Mouse (Mus musculus) liver, embryonic 12.5 days (tissue): ENCODE results near the gene Bdkrb2. TPM values are rescaled to one million over a fixed set of nuclear protein-coding genes. Genes with fewer than 3 reads are reported as not detected.
A peak's percentile ranks its signal among the peaks of the same experiment; 100 is the strongest.

Experiments used
- ATAC-seq: fragments of 200-750 bp; cut with Nextera tagmentation; 2 replicates; pipeline ENCODE4 v1.8.0; 2017; ENCODE audit warnings: moderate number of reproducible peaks, mild to moderate bottlenecking, moderate library complexity
- H3K27ac ChIP-seq: fragments of 300-500 bp; sonication (generic); 2 replicates; pipeline ENCODE4 v1.5.1; 2016; ENCODE audit warnings: mild to moderate bottlenecking
- H3K27me3 ChIP-seq: fragments of 300-500 bp; sonication (generic); replicated peaks from 2 replicates; pipeline ENCODE4 v1.6.1; 2016; ENCODE audit warnings: mild to moderate bottlenecking, moderate library complexity
- H3K36me3 ChIP-seq: fragments of 300-500 bp; sonication (generic); 2 replicates; pipeline ENCODE4 v1.6.1; 2016; ENCODE audit warnings: mild to moderate bottlenecking, moderate library complexity
- H3K4me1 ChIP-seq: fragments of 300-500 bp; sonication (generic); 2 replicates; pipeline ENCODE4 v1.6.1; 2016
- H3K4me2 ChIP-seq: fragments of 300-500 bp; sonication (generic); 2 replicates; pipeline ENCODE4 v1.6.1; 2016; ENCODE audit warnings: mild to moderate bottlenecking, moderate library complexity
- H3K4me3 ChIP-seq: fragments of 300-500 bp; sonication (generic); 2 replicates; pipeline ENCODE4 v1.5.1; 2016; ENCODE audit warnings: mild to moderate bottlenecking, moderate library complexity
- H3K9ac ChIP-seq: fragments of 300-500 bp; sonication (generic); 2 replicates; pipeline ENCODE4 v1.6.1; 2016; ENCODE audit warnings: mild to moderate bottlenecking, moderate library complexity
- H3K9me3 ChIP-seq: fragments of 300-500 bp; sonication (generic); replicated peaks from 2 replicates; pipeline ENCODE4 v1.6.1; 2016; ENCODE audit warnings: mild to moderate bottlenecking, moderate library complexity
- WGBS: fragments of 180-500 bp; shearing (Covaris S2); methylation state at CpG from one replicate; pipeline ENCODE4 v1.1.7; 2016; ENCODE audit not compliant: insufficient replicate concordance; 5-methylcytosine and 5-hydroxymethylcytosine counted together
- polyA plus RNA-seq: library from polyadenylated mRNA; unstranded; fragments of >200 nt; fragmentation: Nextera tagmentation; extraction: Ambion mirVana; gene quantifications from 2 replicates; pipeline ENCODE4 v1.2.1, GENCODE M21; 2016

Gene Bdkrb2
- polyA plus RNA-seq, 1 experiment from 2014 or later = not detected

GRCm38 (mm10) chr12:105548001-105548400 lies 15.0 kb upstream of the Bdkrb2 start:
- H3K4me1 ChIP-seq = no peaks in the 10 kb centered on the region
- H3K36me3 ChIP-seq = no peaks in the 10 kb centered on the region
- H3K4me3 ChIP-seq = no peak overlapping the region
- no peak overlapping the region for H3K27ac ChIP-seq
- H3K27me3 ChIP-seq = peaks cover 7% of the 10 kb centered on the region; the same call in 1 of the 2 replicates
- WGBS = 36% methylated on average over 2 of the region's 2 CpGs
- no peak for ATAC-seq
- H3K9ac ChIP-seq = no peak overlapping the region
- no peak overlapping the region for H3K4me2 ChIP-seq
- no peaks in the 10 kb centered on the region for H3K9me3 ChIP-seq

GRCm38 (mm10) chr12:105548881-105549280 lies 14.1 kb upstream of the Bdkrb2 start:
- Histone ChIP-seq H3K4me3 (no peak overlapping the region), H3K9me3 (no peaks in the 10 kb centered on the region), H3K36me3 (no peaks in the 10 kb centered on the region), H3K4me1 (no peaks in the 10 kb centered on the region), H3K27me3 (peaks cover 7% of the 10 kb centered on the region; the same call in 1 of the 2 replicates), H3K27ac (no peak overlapping the region), H3K4me2 (no peak overlapping the region), H3K9ac (no peak overlapping the region)
- 64% methylated on average over 6 of the region's 6 CpGs for WGBS
- ATAC-seq = no peak

- no peak overlapping the region for H3K4me3 ChIP-seq
- H3K4me1 ChIP-seq = no peaks in the 10 kb centered on the region
- no peaks in the 10 kb centered on the region for H3K9me3 ChIP-seq
- H3K4me2 ChIP-seq = no peak overlapping the region
- H3K9ac ChIP-seq = no peak overlapping the region
- peaks cover 7% of the 10 kb centered on the region; the same call in 1 of the 2 replicates for H3K27me3 ChIP-seq
- ATAC-seq = no peak
- no peak overlapping the region for H3K27ac ChIP-seq
- H3K36me3 ChIP-seq = no peaks in the 10 kb centered on the region
- 64% methylated on average over 4 of the region's 4 CpGs for WGBS
Measured at GRCm38 (mm10) chr12:105549835-105550802, 12.9 kb upstream of the Bdkrb2 start.

GRCm38 (mm10) chr12:105551551-105551989 lies 11.5 kb upstream of the Bdkrb2 start:
- H3K4me3 ChIP-seq = no peak overlapping the region
- peaks cover 7% of the 10 kb centered on the region; the same call in 1 of the 2 replicates for H3K27me3 ChIP-seq
- H3K36me3 ChIP-seq = no peaks in the 10 kb centered on the region
- 43% methylated on average over 6 of the region's 6 CpGs for WGBS
- 0 out of 2 replicates have a peak, but pooled peaks cover 3% of the 10 kb centered on the region for H3K4me1 ChIP-seq
- ATAC-seq = no peak
- no peaks in the 10 kb centered on the region for H3K9me3 ChIP-seq
- no peak overlapping the region for H3K9ac ChIP-seq
- H3K27ac ChIP-seq = no peak overlapping the region
- no peak overlapping the region for H3K4me2 ChIP-seq

GRCm38 (mm10) chr12:105554151-105554772 lies 8.8 kb upstream of the Bdkrb2 start:
- H3K4me1 ChIP-seq = 0 out of 2 replicates have a peak, but pooled peaks cover 4% of the 10 kb centered on the region
- WGBS = 52% methylated on average over 8 of the region's 8 CpGs
- peaks cover 7% of the 10 kb centered on the region; the same call in 1 of the 2 replicates for H3K27me3 ChIP-seq
- no peak overlapping the region for H3K4me3 ChIP-seq
- H3K27ac ChIP-seq = no peak overlapping the region
- no peaks in the 10 kb centered on the region for H3K36me3 ChIP-seq
- H3K4me2 ChIP-seq = no peak overlapping the region
- no peaks in the 10 kb centered on the region for H3K9me3 ChIP-seq
- no peak for ATAC-seq
- no peak overlapping the region for H3K9ac ChIP-seq

- H3K9me3 ChIP-seq = no peaks in the 10 kb centered on the region
- 65% methylated on average over 5 of the region's 5 CpGs for WGBS
- H3K4me3 ChIP-seq = no peak overlapping the region
- no peak overlapping the region for H3K9ac ChIP-seq
- H3K4me1 ChIP-seq = 0 out of 2 replicates have a peak, but pooled peaks cover 4% of the 10 kb centered on the region
- H3K27me3 ChIP-seq = peaks cover 4% of the 10 kb centered on the region; the same call in 1 of the 2 replicates
- ATAC-seq = no peak
- H3K36me3 ChIP-seq = no peaks in the 10 kb centered on the region
- H3K27ac ChIP-seq = no peak overlapping the region
- no peak overlapping the region for H3K4me2 ChIP-seq
Measured at GRCm38 (mm10) chr12:105555172-105555571, 7.9 kb upstream of the Bdkrb2 start.

- no peak for ATAC-seq
- WGBS = 59% methylated on average over 7 of the region's 7 CpGs
- Histone ChIP-seq H3K4me3 (no peak overlapping the region), H3K9ac (no peak overlapping the region), H3K27ac (no peak overlapping the region), H3K36me3 (no peaks in the 10 kb centered on the region), H3K9me3 (no peaks in the 10 kb centered on the region), H3K27me3 (peaks cover 20% of the 10 kb centered on the region), H3K4me2 (no peak overlapping the region), H3K4me1 (0 out of 2 replicates have a peak, but pooled peaks cover 4% of the 10 kb centered on the region)
Measured at GRCm38 (mm10) chr12:105557250-105557925, 5.6 kb upstream of the Bdkrb2 start.

GRCm38 (mm10) chr12:105561007-105561534 lies 2.0 kb upstream of the Bdkrb2 start:
- Histone ChIP-seq H3K4me2 (no peak overlapping the region), H3K36me3 (no peaks in the 10 kb centered on the region), H3K9me3 (no peaks in the 10 kb centered on the region), H3K27me3 (peaks cover 55% of the 10 kb centered on the region), H3K4me1 (0 out of 2 replicates have a peak, but pooled peaks cover 7% of the 10 kb centered on the region), H3K4me3 (no peak overlapping the region), H3K27ac (no peak overlapping the region), H3K9ac (no peak overlapping the region)
- ATAC-seq = no peak
- WGBS = 49% methylated on average over 8 of the region's 8 CpGs

GRCm38 (mm10) chr12:105562056-105562820 lies 788 bp upstream of the Bdkrb2 start:
- peaks cover 55% of the 10 kb centered on the region for H3K27me3 ChIP-seq
- 0 out of 2 replicates have a peak, but pooled peaks cover 4% of the 10 kb centered on the region for H3K4me1 ChIP-seq
- ATAC-seq = no peak
- H3K36me3 ChIP-seq = no peaks in the 10 kb centered on the region
- H3K4me3 ChIP-seq = no peak overlapping the region
- no peak overlapping the region for H3K9ac ChIP-seq
- no peaks in the 10 kb centered on the region for H3K9me3 ChIP-seq
- H3K4me2 ChIP-seq = peak overlapping the region; percentile 37
- no peak overlapping the region for H3K27ac ChIP-seq
- 23% methylated on average over 8 of the region's 8 CpGs for WGBS

GRCm38 (mm10) chr12:105563726-105564275 lies 775 bp downstream of the Bdkrb2 start:
- no peak for ATAC-seq
- no peak overlapping the region for H3K27ac ChIP-seq
- no peaks in the 10 kb centered on the region for H3K9me3 ChIP-seq
- WGBS = 13% methylated on average over 25 of the region's 25 CpGs
- H3K27me3 ChIP-seq = peaks cover 55% of the 10 kb centered on the region
- no peaks in the 10 kb centered on the region for H3K36me3 ChIP-seq
- peak overlapping the region; percentile 37 for H3K4me2 ChIP-seq
- no peak overlapping the region for H3K9ac ChIP-seq
- H3K4me1 ChIP-seq = 0 out of 2 replicates have a peak, but pooled peaks cover 4% of the 10 kb centered on the region
- no peak overlapping the region for H3K4me3 ChIP-seq
